Mouse (Mus musculus) liver, adult (tissue): ENCODE measurements around the gene Dst.

Experiments
- GATA4 ChIP-seq: IDR thresholded peaks from 2 replicates; pipeline ENCODE4 v1.6.1; 2014; ENCODE audit warnings: mild to moderate bottlenecking, low read length; ENCODE audit not compliant: insufficient replicate concordance

Gene Dst

GRCm38 (mm10) chr1:33907421-33908190 lies 419 bp upstream of the Dst start, which contains the start of gene Bend6:
Gene Bend6 (minus strand): TSS chr1:33907816.
- TF ChIP-seq GATA4 = no peak

- TF ChIP-seq GATA4 = no peak
Measured at GRCm38 (mm10) chr1:33911589-33911988, 3.6 kb downstream of the Dst start.

GRCm38 (mm10) chr1:33916554-33916953 lies 8.5 kb downstream of the Dst start:
- no peak for TF ChIP-seq GATA4

- no peak for TF ChIP-seq GATA4
Measured at GRCm38 (mm10) chr1:33922975-33923374, 14.9 kb downstream of the Dst start.

GRCm38 (mm10) chr1:33925283-33925682 lies 17.3 kb downstream of the Dst start:
- no peak for TF ChIP-seq GATA4

- no peak for TF ChIP-seq GATA4
Measured at GRCm38 (mm10) chr1:33927466-33927865, 19.4 kb downstream of the Dst start.

GRCm38 (mm10) chr1:33931791-33932190 lies 23.8 kb downstream of the Dst start:
- no peak for TF ChIP-seq GATA4

- no peak for TF ChIP-seq GATA4
Measured at GRCm38 (mm10) chr1:33932196-33932595, 24.2 kb downstream of the Dst start.

- no peak for TF ChIP-seq GATA4
Measured at GRCm38 (mm10) chr1:33932845-33933499, 24.9 kb downstream of the Dst start.

- TF ChIP-seq GATA4 = no peak
Measured at GRCm38 (mm10) chr1:33935946-33936345, 27.9 kb downstream of the Dst start.

GRCm38 (mm10) chr1:33939828-33940227 lies 31.8 kb downstream of the Dst start:
- no peak for TF ChIP-seq GATA4

- TF ChIP-seq GATA4 = no peak
Measured at GRCm38 (mm10) chr1:33940364-33940928, 32.4 kb downstream of the Dst start.

GRCm38 (mm10) chr1:33942638-33943037 lies 34.6 kb downstream of the Dst start:
- TF ChIP-seq GATA4 = no peak

- TF ChIP-seq GATA4 = no peak
Measured at GRCm38 (mm10) chr1:33943943-33944342, 35.9 kb downstream of the Dst start.

- no peak for TF ChIP-seq GATA4
Measured at GRCm38 (mm10) chr1:33944977-33945750, 37.1 kb downstream of the Dst start.
